Mouse (Mus musculus) cerebellum, adult 2 months (tissue): ENCODE measurements around the gene Uaca.

Experiments used
- CTCF ChIP-seq: fragments of 200-500 bp; IDR thresholded peaks from 2 replicates; pipeline ENCODE4 v1.5.1; 2011; ENCODE audit warnings: low read depth, mild to moderate bottlenecking, control low read depth, low read length, moderate library complexity, borderline replicate concordance; ENCODE audit not compliant: insufficient read depth
- POLR2A ChIP-seq: fragments of 200-500 bp; IDR thresholded peaks from 2 replicates; pipeline ENCODE4 v1.6.1; 2011; ENCODE audit warnings: low read length, control low read depth, borderline replicate concordance; ENCODE audit not compliant: insufficient read depth

- TF ChIP-seq CTCF (no peak), POLR2A (no peak)
Measured at GRCm38 (mm10) chr9:60878630-60879029, 84.3 kb downstream of the Uaca start.
